Mouse (Mus musculus) megakaryocyte, adult 5-6 weeks (primary cell): ENCODE results near the gene Cenpp. TPM values are rescaled to one million over a fixed set of nuclear protein-coding genes. Genes with fewer than 3 reads are reported as not detected.

Experiments
- ATAC-seq: 2 replicates; pipeline ENCODE4 v1.8.0; 2016; ENCODE audit warnings: mild to moderate bottlenecking, inconsistent platforms; ENCODE audit not compliant: poor library complexity, severe bottlenecking
- total RNA-seq, 2 experiments: library from RNA; stranded (forward) in 1 of 2; stranded (reverse) in 1 of 2; fragments of 153-499, 151-499 nt in 1 of 2; fragments of 221-1000, 200-1000 nt in 1 of 2; gene quantifications; 2 replicates each; pipeline versions ENCODE4 v1.2.3 to v1.2.4; 2015 to 2017

Cenpp gene
- total RNA-seq, 2 experiments from 2014 or later = 18.7 to 21.0 TPM

DNA sequence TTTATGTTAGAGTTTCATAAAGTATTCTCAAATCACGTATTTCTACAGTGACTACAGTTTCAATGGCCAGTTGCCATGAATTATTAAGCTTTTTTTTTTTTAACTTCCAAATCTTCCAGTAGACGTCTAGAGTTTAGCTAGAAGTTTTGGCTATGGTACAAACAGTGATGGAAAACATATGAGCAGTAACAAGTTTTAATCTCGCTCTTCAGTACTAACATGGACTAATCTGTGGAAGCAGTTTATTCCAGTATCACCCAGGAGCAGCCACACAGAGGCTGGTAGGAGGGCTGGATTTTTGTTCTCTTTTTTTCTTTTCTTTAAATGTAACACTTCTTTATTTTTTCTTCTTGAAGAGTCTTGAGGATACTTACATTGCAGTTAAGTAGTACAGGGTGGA lies 108.3 kb downstream of the Cenpp start, which contains the start of gene Aspn:
Gene Aspn, plus strand, starts transcription at position 165 of the 400 bp plus-strand sequence.
- ATAC-seq = no peak

DNA sequence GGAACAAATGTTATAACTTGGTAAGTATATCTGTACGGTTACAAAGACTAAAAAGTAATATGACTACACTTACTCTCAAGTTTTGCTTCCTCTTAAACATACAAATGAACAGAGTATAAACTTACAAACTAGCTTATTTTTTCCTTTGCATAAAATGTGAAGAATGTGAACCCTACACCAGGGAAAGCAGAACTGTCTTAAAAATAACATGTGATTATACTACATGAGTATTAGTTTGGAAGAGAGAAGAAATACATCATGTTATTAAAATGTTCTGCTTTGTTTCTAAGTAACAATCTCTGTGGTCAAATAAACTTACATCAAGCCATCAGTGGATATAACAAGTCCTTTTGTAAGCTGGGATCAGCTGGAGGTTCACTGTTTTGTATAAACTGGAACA lies 113.9 kb downstream of the Cenpp start:
- no peak for ATAC-seq

DNA sequence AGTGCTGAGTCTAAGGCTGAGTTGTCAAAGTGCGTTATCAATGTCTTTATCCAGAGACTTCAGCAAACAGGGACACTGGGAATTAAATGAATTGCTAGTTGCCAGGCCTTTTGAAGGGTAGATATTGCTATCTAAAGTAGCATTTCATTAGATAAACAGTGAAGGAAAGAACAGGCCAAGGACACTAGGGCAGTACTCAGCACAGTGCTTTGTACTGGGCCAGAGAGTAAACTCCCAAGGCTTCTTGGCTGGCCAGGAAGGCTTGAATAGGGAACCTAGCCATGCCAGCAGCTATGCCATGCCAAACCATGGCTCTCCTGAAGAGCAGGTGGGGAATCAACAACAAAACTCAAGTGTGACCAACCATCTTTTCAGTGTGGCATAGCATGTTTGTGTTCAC lies 115.6 kb downstream of the Cenpp start:
- no peak for ATAC-seq

DNA sequence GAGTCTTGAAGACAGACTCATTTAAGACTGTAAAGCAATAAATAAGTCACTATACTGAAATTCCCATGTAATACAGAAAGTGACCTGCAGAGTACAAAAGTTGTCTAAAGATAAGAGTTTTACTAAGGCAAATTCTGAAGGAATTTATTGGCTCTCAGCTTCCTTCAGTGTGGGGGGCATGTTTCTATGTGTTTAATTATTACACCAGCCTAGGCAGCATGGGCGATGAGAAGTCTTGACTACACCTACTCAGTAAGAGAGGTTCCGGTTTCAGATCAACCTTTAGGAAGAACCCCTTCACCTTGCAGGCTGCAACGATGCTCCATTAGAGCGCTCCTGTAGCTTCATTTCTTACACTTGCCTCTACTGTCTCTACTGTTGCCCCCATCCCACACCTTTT lies 121.9 kb downstream of the Cenpp start:
- no peak for ATAC-seq

DNA sequence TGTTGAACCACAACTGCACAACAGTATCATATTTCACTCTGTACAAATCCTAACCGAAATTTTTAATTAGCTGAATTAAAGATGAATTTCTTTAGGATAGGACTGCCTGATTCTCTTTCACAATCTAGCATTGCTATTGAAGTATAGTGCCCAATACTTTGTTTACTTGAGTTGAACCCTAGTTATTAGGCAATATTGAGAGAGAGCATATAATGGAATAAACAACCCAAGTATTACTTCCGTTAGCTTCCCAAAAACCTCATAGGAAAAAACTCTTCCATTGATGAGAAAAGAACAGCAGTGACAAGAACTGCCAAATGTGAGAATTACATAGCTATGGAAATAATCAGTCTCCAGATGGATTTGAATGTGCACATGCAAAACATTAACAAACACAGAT lies 126.3 kb downstream of the Cenpp start:
- ATAC-seq = no peak

DNA sequence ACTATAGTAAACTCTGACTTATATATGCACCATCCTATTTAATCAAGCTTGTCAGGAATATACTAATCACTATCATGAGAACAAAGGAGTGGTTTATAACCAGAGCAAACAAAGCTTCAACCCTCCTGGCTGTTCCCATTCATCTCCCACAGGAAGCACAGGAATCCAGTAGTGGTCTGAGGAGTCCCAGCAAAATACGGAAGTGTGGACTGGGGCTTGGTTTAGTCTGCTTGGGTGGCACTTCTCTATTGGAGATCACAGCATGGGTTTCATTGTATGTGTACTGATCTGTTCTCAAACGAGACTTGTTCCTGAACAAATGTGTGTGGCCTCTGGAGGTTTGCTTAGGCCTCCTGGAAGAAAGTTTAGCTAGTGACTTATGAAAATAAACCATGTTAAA lies 133.8 kb downstream of the Cenpp start:
- 0 out of 2 replicates have a peak, but pooled peaks have one; percentile 52 for ATAC-seq

DNA sequence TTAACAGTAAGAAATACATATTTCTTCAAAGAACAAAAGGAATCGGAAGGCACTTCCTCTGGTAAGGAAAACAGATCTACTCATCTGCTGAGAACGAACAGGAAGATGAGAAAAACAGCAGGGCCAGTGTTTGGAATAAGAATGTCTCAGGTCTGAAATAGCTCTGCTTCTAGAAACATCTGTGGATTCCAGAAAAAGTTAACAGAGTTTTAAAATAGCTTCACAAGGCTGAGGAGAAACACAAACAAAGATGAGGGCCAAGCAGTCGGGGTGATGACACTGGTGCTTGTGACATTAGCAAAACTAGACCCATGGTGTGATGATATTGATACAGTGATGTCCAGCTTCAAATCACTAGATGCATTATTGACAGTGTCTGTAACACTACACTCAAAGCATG lies 145.4 kb downstream of the Cenpp start:
- no peak for ATAC-seq

DNA sequence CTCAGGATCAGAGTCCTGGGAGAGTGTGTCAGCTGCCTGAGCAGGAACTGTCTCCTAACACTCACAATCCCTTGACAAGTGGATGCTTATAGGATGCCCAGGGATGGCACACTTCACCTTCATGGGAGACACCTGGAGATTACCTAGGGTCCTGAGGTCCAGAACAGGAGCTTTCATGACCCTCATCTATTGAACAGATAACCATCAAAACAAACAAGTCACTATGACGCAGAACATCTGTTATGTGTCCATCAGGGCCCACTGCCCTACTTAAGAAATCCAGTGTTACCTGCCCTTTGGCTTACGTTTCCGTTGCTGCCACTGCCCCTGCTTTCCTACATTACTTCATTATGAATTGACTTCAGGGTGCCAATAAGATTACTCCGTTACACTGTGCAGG lies 146.8 kb downstream of the Cenpp start:
- ATAC-seq = no peak

DNA sequence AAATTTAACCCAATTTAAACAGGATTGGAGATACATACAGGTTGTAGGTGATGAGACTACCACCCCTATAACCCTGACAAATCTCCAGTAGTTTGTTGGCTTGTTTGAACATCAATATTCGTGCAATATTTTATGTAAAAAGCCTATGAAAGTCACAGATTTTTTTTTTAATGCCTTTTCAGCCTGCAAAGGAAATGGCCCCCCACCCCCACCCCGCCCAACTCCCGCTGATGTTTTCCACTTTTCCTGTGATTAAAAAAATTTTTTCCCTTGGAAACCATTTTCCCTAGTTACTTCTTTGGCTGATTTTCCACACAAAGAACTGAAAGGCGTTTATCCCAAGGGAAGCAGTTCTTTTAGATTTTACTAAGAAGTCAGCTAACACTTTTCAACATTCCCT lies 148.1 kb downstream of the Cenpp start, which contains the start of gene Ecm2:
Gene Ecm2, plus strand, starts transcription at position 301 of the 400 bp plus-strand sequence.
- ATAC-seq = no peak

DNA sequence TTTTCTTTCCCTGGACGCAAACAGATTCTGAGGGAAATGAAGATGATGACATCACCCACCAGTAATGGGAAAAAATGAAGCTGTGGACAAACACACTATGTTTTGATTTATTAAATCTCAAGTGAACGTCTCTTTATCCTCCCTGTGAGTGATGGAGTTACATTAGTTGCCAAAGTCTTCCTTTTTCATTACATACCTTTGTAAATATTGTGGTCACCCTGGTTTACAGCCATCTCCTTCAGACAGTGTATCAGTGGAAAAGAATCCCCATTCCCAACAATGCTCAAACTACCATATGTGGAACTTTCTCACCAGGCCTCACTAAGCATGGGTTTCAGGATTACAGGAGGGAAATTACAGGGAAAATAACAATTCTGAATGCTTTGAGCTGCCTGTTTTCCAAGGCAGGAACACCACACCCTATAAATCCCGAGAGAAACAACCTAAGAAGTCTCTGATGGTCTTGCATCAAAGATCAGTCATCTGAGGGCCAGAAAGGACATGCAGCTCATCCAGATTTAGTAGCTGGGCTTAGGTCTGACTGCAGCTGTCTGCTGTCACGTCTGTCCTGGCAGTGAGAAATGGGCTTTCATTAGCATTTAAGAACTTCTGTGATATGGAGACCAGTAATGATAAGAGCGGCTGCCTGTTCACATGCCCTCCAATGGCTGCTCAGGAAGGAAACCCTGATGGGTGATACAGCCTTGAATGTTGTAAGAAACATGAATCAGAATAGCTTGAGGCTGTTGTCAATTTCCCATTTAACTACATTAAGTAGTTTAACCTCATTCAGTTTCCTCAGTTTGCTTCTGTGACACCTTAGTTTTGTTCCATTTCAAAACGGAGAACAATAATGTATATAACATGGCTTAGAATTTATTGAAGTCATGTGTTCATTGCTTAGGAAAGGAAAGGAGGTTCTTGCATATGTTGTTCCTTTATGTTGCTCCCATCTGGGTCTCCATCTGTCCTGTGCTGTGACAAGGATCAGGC lies 159.9 kb downstream of the Cenpp start, which contains the start of gene Tes3-ps:
Gene Tes3-ps, plus strand, starts transcription at position 943 of the 993 bp plus-strand sequence.
- ATAC-seq = no peak

DNA sequence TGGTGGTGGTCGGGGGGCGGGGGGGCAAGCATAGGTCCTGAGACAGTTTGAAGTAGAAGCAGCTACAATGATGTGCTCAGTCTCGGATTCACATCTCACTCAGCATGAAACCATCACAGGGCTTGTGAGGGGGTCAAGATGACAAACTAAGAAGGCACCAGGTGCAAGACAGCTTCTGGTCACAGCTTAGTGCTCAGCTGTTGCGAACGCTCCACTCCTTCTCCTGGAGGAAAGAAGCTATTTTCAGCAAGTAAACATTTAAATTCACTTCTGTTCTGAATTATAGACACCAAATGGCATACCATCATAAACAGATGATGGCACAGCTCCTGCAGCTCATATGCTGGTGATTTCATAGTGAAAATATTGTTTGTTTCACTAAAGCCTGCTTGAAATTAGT lies 167.2 kb downstream of the Cenpp start:
- no peak for ATAC-seq

DNA sequence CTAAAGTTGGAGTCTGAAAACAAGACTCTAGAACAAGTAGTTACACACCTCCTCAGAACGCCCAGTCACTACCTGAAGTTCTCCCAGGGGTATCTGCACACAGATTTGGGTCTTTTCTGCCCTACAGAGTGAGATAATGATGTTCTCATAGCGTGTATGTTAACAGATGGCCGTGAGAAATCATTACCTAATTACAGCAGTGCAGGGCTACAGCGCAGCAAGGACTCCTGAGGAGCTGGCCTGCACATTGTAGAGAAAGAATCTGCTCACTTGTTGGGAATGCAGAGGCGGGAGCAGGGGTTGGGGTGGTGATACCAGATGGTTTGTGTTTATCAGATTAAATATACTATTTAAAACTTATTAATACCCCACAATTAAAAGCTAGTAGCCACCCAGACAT lies 172.0 kb downstream of the Cenpp start:
- ATAC-seq = no peak

DNA sequence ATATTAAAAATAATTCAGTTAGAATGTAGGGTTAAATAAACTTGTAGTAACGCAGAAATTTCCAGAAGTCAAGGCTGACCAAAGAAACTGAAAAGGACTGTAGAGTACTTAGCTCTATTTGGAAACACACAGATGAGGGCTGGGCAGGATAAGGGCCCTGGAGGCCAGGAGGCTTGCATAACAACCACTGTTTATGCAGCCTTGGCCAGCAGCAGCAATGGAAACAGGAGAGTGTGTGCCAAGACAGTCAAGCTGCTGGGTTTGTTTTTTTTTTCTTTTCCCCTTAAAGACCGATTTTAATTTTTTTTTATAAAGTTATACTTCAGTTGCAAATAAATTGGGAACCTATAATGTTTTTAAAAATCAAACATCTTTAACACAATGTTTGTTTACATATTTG lies 172.5 kb downstream of the Cenpp start:
- no peak for ATAC-seq

DNA sequence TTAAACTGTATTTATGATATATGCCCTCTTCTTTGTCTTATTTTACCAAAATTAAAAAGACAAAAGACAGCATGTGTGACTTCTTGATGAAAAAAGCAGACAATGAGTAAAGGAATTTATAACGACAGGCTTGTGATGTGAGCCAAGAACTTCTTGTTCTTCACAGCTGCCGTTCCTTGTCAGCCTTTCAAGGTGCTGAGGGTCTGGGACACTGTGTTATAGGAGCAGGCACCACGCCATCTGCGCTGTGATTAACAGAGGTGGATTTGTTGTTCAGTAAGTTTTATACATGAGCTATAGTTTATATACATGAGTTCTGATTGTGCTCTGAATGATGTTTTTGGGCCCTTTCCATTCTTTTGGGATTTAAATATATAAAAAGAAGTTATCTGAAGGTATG lies 173.2 kb downstream of the Cenpp start:
- no peak for ATAC-seq

DNA sequence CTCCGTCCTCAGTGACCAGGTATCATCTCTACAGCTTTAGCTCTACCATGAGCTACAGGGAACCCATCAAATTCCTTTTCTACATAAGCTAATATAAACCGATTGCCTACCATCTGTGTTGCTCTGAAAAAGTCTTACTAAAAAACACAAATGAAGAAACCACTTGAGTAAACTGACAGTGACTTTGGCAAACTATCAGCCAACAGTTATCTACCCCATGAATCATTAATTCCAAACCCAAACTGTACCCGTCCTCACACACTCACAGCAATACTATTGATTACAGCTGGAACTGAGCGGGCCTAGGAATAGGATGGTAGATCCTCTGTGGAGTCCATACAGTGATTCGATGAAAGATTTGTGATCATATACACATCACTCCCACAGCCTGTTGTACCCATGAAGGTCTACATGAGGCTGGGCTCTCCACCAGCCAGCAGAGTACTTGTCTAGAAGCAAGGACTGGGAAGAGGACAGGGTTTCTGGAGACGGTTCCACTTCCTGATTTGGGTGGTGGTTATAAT lies 173.7 kb downstream of the Cenpp start:
- no peak for ATAC-seq

DNA sequence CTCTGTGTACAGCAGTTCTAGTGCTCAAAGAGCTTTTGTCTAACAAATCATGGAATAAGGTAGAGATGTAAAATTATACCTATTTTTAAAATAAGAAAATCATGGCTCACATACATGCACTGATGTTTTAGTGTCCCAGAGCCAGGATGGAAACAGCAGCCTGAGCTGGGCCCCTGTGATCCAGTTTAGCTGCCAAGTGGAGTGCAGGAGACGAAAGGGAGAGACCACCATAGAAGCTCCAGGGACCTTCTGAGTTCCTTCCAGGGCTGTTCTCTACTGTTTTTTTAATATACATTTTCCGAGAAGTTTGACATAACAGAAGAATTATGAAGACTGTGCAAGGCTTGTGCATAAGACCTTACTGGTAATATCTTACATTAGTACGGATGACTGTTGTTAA lies 174.7 kb downstream of the Cenpp start:
- ATAC-seq = no peak

DNA sequence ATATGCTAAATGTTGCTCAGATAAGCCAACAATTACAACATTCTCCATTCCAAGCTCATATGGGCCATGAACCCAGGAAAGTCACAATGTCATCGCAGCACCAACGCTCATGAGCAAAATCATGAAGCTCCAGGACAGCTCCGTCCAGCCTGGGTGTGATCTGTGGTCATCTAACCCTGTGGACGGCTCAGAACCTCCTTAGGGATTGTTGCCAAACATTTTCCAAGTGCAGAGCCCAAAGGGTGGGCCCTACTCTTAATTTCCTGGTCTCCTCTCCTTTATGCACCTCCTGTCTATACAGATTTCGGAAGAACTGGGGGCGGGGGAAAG lies 179.9 kb downstream of the Cenpp start:
- no peak for ATAC-seq

DNA sequence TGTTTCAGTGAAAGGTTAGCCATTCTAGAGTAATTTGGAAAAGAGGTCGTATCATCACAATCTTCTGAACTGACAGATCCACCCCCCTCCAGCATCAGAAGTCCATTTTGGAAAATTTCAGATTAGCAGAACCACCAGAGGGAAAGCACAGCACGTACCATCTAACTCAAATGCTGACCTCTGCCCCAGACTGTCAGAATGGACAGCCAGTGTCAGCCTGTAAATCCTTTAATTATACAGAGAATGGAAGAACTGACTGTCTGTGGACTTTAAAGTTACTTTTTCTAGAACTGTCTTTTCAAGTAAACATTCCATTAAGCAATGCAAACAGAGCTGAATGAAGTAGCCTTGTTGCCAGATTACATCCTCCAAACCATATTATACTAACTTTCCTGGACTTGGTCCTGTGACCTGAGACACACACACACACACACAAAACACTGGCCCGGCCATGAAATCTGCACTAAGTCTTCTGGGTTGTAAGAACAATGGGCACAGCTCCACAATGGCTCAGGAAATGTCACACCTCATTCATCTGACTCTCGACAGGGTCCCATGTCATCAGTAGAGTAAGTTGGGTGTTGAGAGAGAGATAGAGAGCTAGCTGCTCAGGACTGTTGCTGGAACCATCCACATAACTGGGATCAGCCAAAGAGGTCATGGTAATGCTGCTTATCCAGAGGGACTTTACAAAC lies 180.5 kb downstream of the Cenpp start:
- no peak for ATAC-seq

DNA sequence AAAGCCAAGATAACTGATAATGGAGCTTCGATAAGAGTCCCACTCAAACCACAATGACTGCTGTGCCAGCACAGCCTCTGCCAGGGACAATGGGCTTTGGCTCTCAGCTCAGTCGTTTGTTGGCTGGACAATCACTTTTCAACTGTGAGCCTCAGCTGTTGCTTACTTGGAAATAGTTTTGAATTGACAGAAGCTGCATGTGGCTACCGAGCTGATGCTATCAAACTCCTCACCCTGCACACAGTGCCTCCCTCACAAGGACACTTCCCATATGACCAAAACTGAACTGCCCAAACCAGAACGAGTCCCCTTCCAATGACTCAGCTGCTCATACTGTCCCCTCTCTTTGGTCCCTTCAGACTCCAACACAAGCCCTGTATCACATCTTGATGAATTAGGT lies 181.8 kb downstream of the Cenpp start:
- ATAC-seq = no peak

DNA sequence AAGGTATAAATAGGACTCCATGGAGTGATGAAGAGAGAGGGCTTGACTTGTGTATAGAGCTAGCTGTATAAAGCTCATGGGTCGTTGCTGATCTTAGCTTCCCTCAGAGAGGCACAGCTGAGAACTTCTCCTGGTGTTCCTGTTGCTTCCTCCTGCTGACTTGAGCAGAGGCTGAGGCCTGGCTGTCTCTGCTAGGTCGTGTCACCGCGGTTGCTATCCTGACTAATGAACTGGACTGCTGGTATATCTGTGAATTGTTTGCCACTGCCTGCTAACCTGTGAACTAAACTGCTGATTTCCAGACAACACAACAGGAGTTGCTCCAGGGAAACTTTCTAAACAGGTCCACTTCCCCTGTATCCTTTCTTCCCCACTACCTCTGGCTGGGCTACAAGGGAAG lies 182.3 kb downstream of the Cenpp start:
- ATAC-seq = no peak

DNA sequence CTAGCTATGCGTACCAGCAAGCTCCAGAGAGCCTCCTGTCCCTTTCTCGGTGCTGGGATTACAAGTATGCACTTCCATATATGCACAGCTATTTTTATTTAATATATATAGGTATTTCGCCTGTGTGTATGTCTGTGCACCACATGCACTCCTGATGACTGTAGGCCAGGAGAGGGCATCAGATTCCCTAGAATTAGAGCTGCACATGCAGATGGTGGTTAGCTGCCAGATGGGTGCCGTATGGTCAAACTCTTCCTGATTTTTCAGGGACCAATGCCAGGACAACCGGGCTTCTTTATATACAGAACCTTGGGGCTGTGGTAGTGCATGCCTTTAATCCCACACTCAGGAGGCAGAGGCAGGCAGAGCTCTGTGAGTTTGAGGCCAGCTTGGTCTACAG lies 183.6 kb downstream of the Cenpp start:
- ATAC-seq = no peak

DNA sequence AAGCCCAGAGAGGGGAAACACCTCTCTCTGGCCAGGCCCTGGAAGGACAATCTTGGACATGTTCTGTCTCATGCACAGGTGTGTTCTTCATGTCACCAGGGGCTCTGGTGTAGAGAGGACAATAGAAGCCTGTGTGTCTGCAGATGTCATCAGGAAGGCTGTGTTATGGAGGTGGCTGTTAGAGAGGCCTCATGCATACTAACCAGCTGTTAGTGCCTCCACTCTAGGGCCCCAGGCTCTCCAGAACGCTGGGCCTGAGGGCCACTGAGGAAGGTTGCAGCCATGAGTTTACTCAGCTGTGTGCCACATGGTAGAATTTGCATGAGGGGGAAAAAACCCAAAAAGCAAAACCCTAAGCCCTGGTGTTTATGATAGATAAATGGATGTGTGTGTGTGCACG lies 185.0 kb downstream of the Cenpp start:
- ATAC-seq = no peak
